Mouse (Mus musculus) CH12.LX (cell line): ENCODE measurements at regions not wholly inside any gene's neighbourhood (a gene's known extent, or its start where the extent isn't known, plus 50 kb on each side); places are given as distances from the start of the nearest gene placed in this dataset.

ENCODE experiments used
- BHLHE40 ChIP-seq: IDR thresholded peaks from 2 replicates; pipeline ENCODE4 v1.6.1; 2011; ENCODE audit warnings: mild to moderate bottlenecking, low read depth, low read length, improper control_type of control experiment
- CTCF ChIP-seq, 2 experiments: IDR thresholded peaks in 1 of 2; conservative IDR thresholded peaks in 1 of 2; 2 replicates each; pipeline ENCODE4 v1.5.1; 2011 to 2012; ENCODE audit warnings: low read depth in 2 of 2, low read length in 2 of 2, improper control_type of control experiment in 1 of 2, inconsistent platforms in 1 of 2, mild to moderate bottlenecking in 1 of 2, moderate library complexity in 1 of 2
- ETS1 ChIP-seq: conservative IDR thresholded peaks from 2 replicates; pipeline ENCODE4 v1.6.1; 2012; ENCODE audit warnings: low read depth, mild to moderate bottlenecking, inconsistent platforms, low read length, improper control_type of control experiment, moderate library complexity
- MYC ChIP-seq: IDR thresholded peaks from 2 replicates; pipeline ENCODE4 v1.6.1; 2011; ENCODE audit warnings: low read depth, mild to moderate bottlenecking, improper control_type of control experiment, low read length
- POLR2A ChIP-seq: IDR thresholded peaks from 2 replicates; pipeline ENCODE4 v1.6.1; 2011; ENCODE audit warnings: low read depth, mild to moderate bottlenecking, improper control_type of control experiment, low read length
- TBP ChIP-seq: conservative IDR thresholded peaks from 2 replicates; pipeline ENCODE4 v1.6.1; 2011; ENCODE audit warnings: low read depth, low read length, improper control_type of control experiment
- ZMIZ1 ChIP-seq: IDR thresholded peaks from 2 replicates; pipeline ENCODE4 v1.6.1; 2012; ENCODE audit warnings: low read depth, mild to moderate bottlenecking, inconsistent platforms, low read length, improper control_type of control experiment

- TF ChIP-seq ZMIZ1 (no peak), BHLHE40 (no peak), ETS1 (no peak), CTCF (conservative IDR thresholded peaks at IDR 0.05 in 1 of 2, IDR thresholded peaks at IDR 0.05 in 1 of 2; ENCODE audit: low read depth in 2 of 2, low read length in 2 of 2) (no peak), TBP (no peak), POLR2A (no peak), MYC (no peak)
Observed at GRCm38 (mm10) chr13:40650036-40650709, 88.0 kb downstream of the Tfap2a start.
